9 mouse cellular contexts compared by ENCODE assay signal in genomic region chr9:20760813-20761212, GRCm38 (mm10). TPM values are rescaled to one million over a fixed set of nuclear protein-coding genes. Genes with fewer than 3 reads are reported as not detected.
DNase-seq lines count a peak whose midpoint lies in the region; ATAC-seq and TF ChIP-seq lines count a peak whose summit lies in the region.
"Had no signal": no experiment of that assay in that cellular context is flagged by ENCODE, and none has a peak within 500 bp of the region (broad histone marks: within the 10 kb centered on the region; RNA-seq: fewer than 3 reads in every experiment).

No protein-coding gene starts in this region.

- no peak overlapping the region for H3K4me2 ChIP-seq in heart, embryonic 12.5 days
- H3K4me2 ChIP-seq in liver, postnatal 0 days (ENCODE audit: low read depth, low read length): no peak overlapping the region
- no peak overlapping the region for H3K4me2 ChIP-seq in neural tube, embryonic 15.5 days
- H3K4me2 ChIP-seq in hindbrain, embryonic 13.5 days: no peak overlapping the region
- H3K4me2 ChIP-seq: limb, embryonic 13.5 days had no signal

- H3K27me3 ChIP-seq in heart, embryonic 12.5 days (replicated peaks): 0 out of 2 replicates have a peak, but pooled peaks cover 8% of the 10 kb centered on the region
- 0 out of 2 replicates have a peak, but pooled peaks cover 3% of the 10 kb centered on the region for H3K27me3 ChIP-seq in liver, postnatal 0 days (ENCODE audit: insufficient read depth, low read length)
- H3K27me3 ChIP-seq in neural tube, embryonic 15.5 days (replicated peaks): no peaks in the 10 kb centered on the region
- H3K27me3 ChIP-seq in hindbrain, embryonic 13.5 days: no peaks in the 10 kb centered on the region
- H3K27me3 ChIP-seq: limb, embryonic 13.5 days had no signal

- TF ChIP-seq CTCF in liver, postnatal 0 days (IDR thresholded peaks at IDR 0.05; ENCODE audit: low read depth): no peak

- H3K4me3 ChIP-seq in ES-E14 (ENCODE audit: insufficient read depth in 1 of 2, low read depth in 1 of 2, low read length in 2 of 2, poor library complexity in 1 of 2, severe bottlenecking in 1 of 2): no peak overlapping the region
- no peak overlapping the region for H3K4me3 ChIP-seq in heart, embryonic 12.5 days
- no peak overlapping the region for H3K4me3 ChIP-seq in liver, postnatal 0 days (ENCODE audit: low read depth, low read length)
- H3K4me3 ChIP-seq in neural tube, embryonic 15.5 days (replicated peaks): no peak overlapping the region
- H3K4me3 ChIP-seq in hindbrain, embryonic 13.5 days: no peak overlapping the region
- H3K4me3 ChIP-seq: limb, embryonic 13.5 days had no signal

- no peaks in the 10 kb centered on the region for H3K36me3 ChIP-seq in ES-E14 (ENCODE audit: control insufficient read depth, insufficient read depth, low read length, poor library complexity, severe bottlenecking)
- H3K36me3 ChIP-seq in heart, embryonic 12.5 days: no peaks in the 10 kb centered on the region
- no peaks in the 10 kb centered on the region for H3K36me3 ChIP-seq in liver, postnatal 0 days (replicated peaks; ENCODE audit: insufficient read depth, low read length)
- no peaks in the 10 kb centered on the region for H3K36me3 ChIP-seq in neural tube, embryonic 15.5 days
- no peaks in the 10 kb centered on the region for H3K36me3 ChIP-seq in hindbrain, embryonic 13.5 days
- H3K36me3 ChIP-seq: limb, embryonic 13.5 days had no signal

- DNase-seq in ES-E14 (ENCODE audit: low read depth, low spot score): no peak
- peak; percentile 77 for DNase-seq in adrenal gland, adult 8-10 months
- peak; percentile 42 for DNase-seq in liver, postnatal 0 days
- DNase-seq in cerebellum, adult 9-11 months: no peak
- no peak for DNase-seq in cerebellum, adult 8-10 months

- peak overlapping the region; percentile 2; the same call in 1 of the 2 replicates for H3K9ac ChIP-seq in ES-E14 (ENCODE audit: insufficient read depth, low read depth, low read length, poor library complexity, severe bottlenecking)
- H3K9ac ChIP-seq in heart, embryonic 12.5 days: no peak overlapping the region
- no peak overlapping the region for H3K9ac ChIP-seq in liver, postnatal 0 days (replicated peaks)
- H3K9ac ChIP-seq in neural tube, embryonic 15.5 days (replicated peaks): no peak overlapping the region
- no peak overlapping the region for H3K9ac ChIP-seq in hindbrain, embryonic 13.5 days
- H3K9ac ChIP-seq: limb, embryonic 13.5 days had no signal

- H3K27ac ChIP-seq in ES-E14 (ENCODE audit: insufficient read depth, low read depth, low read length, poor library complexity, severe bottlenecking): no peak overlapping the region
- no peak overlapping the region for H3K27ac ChIP-seq in heart, embryonic 12.5 days (ENCODE audit: poor library complexity, severe bottlenecking)
- H3K27ac ChIP-seq in liver, postnatal 0 days (ENCODE audit: low read depth): no peak overlapping the region
- no peak overlapping the region for H3K27ac ChIP-seq in neural tube, embryonic 15.5 days (replicated peaks)
- no peak overlapping the region for H3K27ac ChIP-seq in hindbrain, embryonic 13.5 days
- H3K27ac ChIP-seq: limb, embryonic 13.5 days had no signal

- ATAC-seq in heart, embryonic 12.5 days (ENCODE audit: insufficient number of reproducible peaks, low FRiP score): peak; percentile 53; the same call in 1 of the 2 replicates
- peak; percentile 28 for ATAC-seq in liver, postnatal 0 days
- no peak for ATAC-seq in neural tube, embryonic 15.5 days (ENCODE audit: low FRiP score)
- ATAC-seq in hindbrain, embryonic 13.5 days (ENCODE audit: low FRiP score): no peak

- H3K9me3 ChIP-seq in ES-E14 (ENCODE audit: control insufficient read depth, insufficient read depth, low read depth, low read length): no peaks in the 10 kb centered on the region
- H3K9me3 ChIP-seq in heart, embryonic 12.5 days (replicated peaks): no peaks in the 10 kb centered on the region
- no peaks in the 10 kb centered on the region for H3K9me3 ChIP-seq in liver, postnatal 0 days (ENCODE audit: low read length)
- no peaks in the 10 kb centered on the region for H3K9me3 ChIP-seq in neural tube, embryonic 15.5 days (replicated peaks)
- 0 out of 2 replicates have a peak, but pooled peaks cover 7% of the 10 kb centered on the region for H3K9me3 ChIP-seq in hindbrain, embryonic 13.5 days
- H3K9me3 ChIP-seq: limb, embryonic 13.5 days had no signal

- TF ChIP-seq EP300 in liver, postnatal 0 days (IDR thresholded peaks at IDR 0.05; ENCODE audit: low read depth): no peak

- peaks cover 0 to 5% of the 10 kb centered on the region in 2 experiments; a peak in 1 of 4 replicates for H3K4me1 ChIP-seq in ES-E14 (ENCODE audit: control insufficient read depth in 2 of 2, insufficient read depth in 2 of 2, low read length in 2 of 2, poor library complexity in 1 of 2)
- no peaks in the 10 kb centered on the region for H3K4me1 ChIP-seq in heart, embryonic 12.5 days (replicated peaks)
- peaks cover 8% of the 10 kb centered on the region for H3K4me1 ChIP-seq in liver, postnatal 0 days (ENCODE audit: insufficient read depth)
- H3K4me1 ChIP-seq in neural tube, embryonic 15.5 days: peaks cover 11% of the 10 kb centered on the region
- H3K4me1 ChIP-seq in hindbrain, embryonic 13.5 days (replicated peaks): peaks cover 8% of the 10 kb centered on the region
- H3K4me1 ChIP-seq: limb, embryonic 13.5 days had no signal

- 41% methylated on average over 12 of the region's 12 CpGs for WGBS in heart, embryonic 12.5 days
- WGBS in liver, postnatal 0 days (ENCODE audit: insufficient replicate concordance): 22% methylated on average over 12 of the region's 12 CpGs
- WGBS in neural tube, embryonic 15.5 days: 65% methylated on average over 12 of the region's 12 CpGs
- 70% methylated on average over 12 of the region's 12 CpGs for WGBS in hindbrain, embryonic 13.5 days

- in situ Hi-C loops in ES-E14 (cut with MboI; ENCODE audit: low sequenced_read_pairs in 2 of 2, unreplicated experiment in 2 of 2): no loop called here

TF ChIP-seq in ES-E14, 5 proteins besides CTCF, POLR2A, EP300 and RAD21:
- no peak for TF ChIP-seq HCFC1 (IDR thresholded peaks at IDR 0.05; ENCODE audit: borderline replicate concordance, insufficient read depth, low read length)
- no peak for TF ChIP-seq MAFK (IDR thresholded peaks at IDR 0.05; ENCODE audit: insufficient read depth, low read depth, low read length)
- TF ChIP-seq CHD2 (IDR thresholded peaks at IDR 0.05; ENCODE audit: low read depth, low read length): no peak
- no peak for TF ChIP-seq ZC3H11A (IDR thresholded peaks at IDR 0.05; ENCODE audit: borderline replicate concordance, low read depth, low read length)
- TF ChIP-seq ZNF384 (IDR thresholded peaks at IDR 0.05; ENCODE audit: low read depth, low read length): no peak
TF ChIP-seq in ES-E14: peak in this region for 0.

RNA-seq across cellular contexts. Expression of gene Olfm2, which starts 14.7 kb away (rescaled TPM):
- total RNA-seq in ES-E14 (2012; rRNA removed): 2.2 and 2.9 TPM in 2 replicates
- 1 to 10 TPM in 1 of 4 experiments, under 1 TPM in 3; 0.42 to 1.1 (median 0.71) TPM for total RNA-seq in adrenal gland, adult 8-10 months (2022)
- 0.87 and 1.1 TPM in 2 replicates for polyA plus RNA-seq in heart, embryonic 12.5 days (2016; fragmentation: Nextera tagmentation; extraction: Ambion mirVana)
- 0.20 and 0.34 TPM in 2 replicates for polyA plus RNA-seq in liver, postnatal 0 days (2015; fragmentation: Nextera tagmentation; extraction: Ambion mirVana)
- polyA plus RNA-seq in neural tube, embryonic 15.5 days (2015; fragmentation: Nextera tagmentation; extraction: Ambion mirVana): 190 and 224 TPM in 2 replicates
- polyA plus RNA-seq in hindbrain, embryonic 13.5 days (2015; fragmentation: Nextera tagmentation; extraction: Ambion mirVana): 133 and 145 TPM in 2 replicates

RNA-seq across cellular contexts. Expression of gene Col5a3, which starts 54.1 kb away (rescaled TPM):
- total RNA-seq in ES-E14 (2012; rRNA removed): 2.3 TPM in 2 replicates
- total RNA-seq in adrenal gland, adult 8-10 months (2022): 100 to 1,000 TPM in 3 of 4 experiments, 10 to 100 TPM in 1; 65.3 to 291 (median 201) TPM
- 0.05 and 0.06 TPM in 2 replicates for polyA plus RNA-seq in heart, embryonic 12.5 days (2016; fragmentation: Nextera tagmentation; extraction: Ambion mirVana)
- 0.83 and 1.0 TPM in 2 replicates for polyA plus RNA-seq in liver, postnatal 0 days (2015; fragmentation: Nextera tagmentation; extraction: Ambion mirVana)
- polyA plus RNA-seq in neural tube, embryonic 15.5 days (2015; fragmentation: Nextera tagmentation; extraction: Ambion mirVana): 1.4 and 1.8 TPM in 2 replicates
- polyA plus RNA-seq in hindbrain, embryonic 13.5 days (2015; fragmentation: Nextera tagmentation; extraction: Ambion mirVana): 0.36 and 0.44 TPM in 2 replicates

RNA-seq across cellular contexts. Expression of gene Rdh8, which starts 57.5 kb away (rescaled TPM):
- total RNA-seq in ES-E14 (2012; rRNA removed): not detected in 2 replicates
- total RNA-seq in adrenal gland, adult 8-10 months (2022): not detected
- not detected in 2 replicates for polyA plus RNA-seq in heart, embryonic 12.5 days (2016; fragmentation: Nextera tagmentation; extraction: Ambion mirVana)
- not detected in 2 replicates for polyA plus RNA-seq in liver, postnatal 0 days (2015; fragmentation: Nextera tagmentation; extraction: Ambion mirVana)
- polyA plus RNA-seq in neural tube, embryonic 15.5 days (2015; fragmentation: Nextera tagmentation; extraction: Ambion mirVana): not detected in 2 replicates
- polyA plus RNA-seq in hindbrain, embryonic 13.5 days (2015; fragmentation: Nextera tagmentation; extraction: Ambion mirVana): not detected in 2 replicates
- polyA plus RNA-seq: limb, embryonic 13.5 days had no signal

Comparison
In these comparisons a context has a peak if more than half of its experiments do, and no peak if none do; other contexts are left out.
1. DNase-seq: peak in adrenal gland, adult 8-10 months (single experiment) and liver, postnatal 0 days (single experiment); none in ES-E14 (single experiment), cerebellum, adult 9-11 months (single experiment) and cerebellum, adult 8-10 months (single experiment).
2. ATAC-seq: peak in heart, embryonic 12.5 days (single experiment) and liver, postnatal 0 days (single experiment); none in neural tube, embryonic 15.5 days (single experiment) and hindbrain, embryonic 13.5 days (single experiment).
3. RNA of gene Olfm2, which starts 14.7 kb away (polyA plus RNA-seq): 190 to 224 TPM in neural tube, embryonic 15.5 days and 133 to 145 TPM in hindbrain, embryonic 13.5 days; 0.87 to 1.1 TPM in heart, embryonic 12.5 days and 0.20 to 0.34 TPM in liver, postnatal 0 days; every median in the first group is over 10 times any median in the second.